Mouse (Mus musculus): Measurements from ENCODE around the gene Trib2. TPM values are rescaled to one million over a fixed set of nuclear protein-coding genes. Genes with fewer than 3 reads are reported as not detected.
A peak's percentile ranks its signal among the peaks of the same experiment; 100 is the strongest.

Trib2 gene
- polyA plus RNA-seq, 1 experiment from 2014 or later: 54.8 TPM

DNA sequence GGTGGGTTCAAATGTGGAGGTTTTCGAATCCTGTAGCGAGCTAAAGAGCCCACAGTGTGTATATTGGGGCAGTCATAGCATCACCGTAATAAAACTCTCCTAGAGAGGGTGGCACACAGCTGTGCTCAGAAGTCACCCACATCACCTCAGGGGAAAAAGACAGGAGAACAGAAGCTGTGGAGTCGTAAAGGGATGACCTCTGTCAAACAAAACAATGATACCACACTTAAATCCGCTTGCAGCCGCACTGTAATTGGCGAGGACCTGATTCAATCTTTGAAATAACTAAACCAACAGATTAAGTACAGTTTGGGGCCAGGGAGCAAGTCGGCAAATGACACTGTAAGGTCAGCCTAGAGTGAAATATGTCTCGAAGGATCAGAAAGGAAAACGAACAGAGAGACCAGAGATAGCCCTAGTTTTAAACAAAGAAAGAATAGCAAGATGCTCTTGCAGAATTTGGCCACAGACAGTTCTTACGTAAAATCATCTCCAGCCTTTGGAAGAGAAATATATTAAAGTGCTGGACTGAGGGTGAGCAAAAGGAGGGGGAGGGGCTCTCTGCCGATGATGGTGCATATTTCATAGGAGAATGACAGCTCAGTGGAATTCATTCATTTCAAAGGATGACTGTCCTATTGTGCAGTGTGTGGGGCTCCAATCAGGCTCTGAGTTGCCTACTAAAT, 3.4 kb downstream of the Trib2 start:
- 8% methylated on average over 12 of the region's 12 CpGs for WGBS
- Histone ChIP-seq H3K9me3 (replicated peaks) (no peaks in the 10 kb centered on the region), H3K9ac (peak overlapping the region; percentile 84), H3K27me3 (no peaks in the 10 kb centered on the region), H3K4me2 (peak overlapping the region; percentile 83), H3K36me3 (peaks cover 16% of the 10 kb centered on the region), H3K4me3 (replicated peaks) (peak overlapping the region; percentile 81), H3K4me1 (peaks cover 42% of the 10 kb centered on the region), H3K27ac (peak overlapping the region; percentile 97)
- no peak for ATAC-seq (replicated peaks; ENCODE audit: low FRiP score)

DNA sequence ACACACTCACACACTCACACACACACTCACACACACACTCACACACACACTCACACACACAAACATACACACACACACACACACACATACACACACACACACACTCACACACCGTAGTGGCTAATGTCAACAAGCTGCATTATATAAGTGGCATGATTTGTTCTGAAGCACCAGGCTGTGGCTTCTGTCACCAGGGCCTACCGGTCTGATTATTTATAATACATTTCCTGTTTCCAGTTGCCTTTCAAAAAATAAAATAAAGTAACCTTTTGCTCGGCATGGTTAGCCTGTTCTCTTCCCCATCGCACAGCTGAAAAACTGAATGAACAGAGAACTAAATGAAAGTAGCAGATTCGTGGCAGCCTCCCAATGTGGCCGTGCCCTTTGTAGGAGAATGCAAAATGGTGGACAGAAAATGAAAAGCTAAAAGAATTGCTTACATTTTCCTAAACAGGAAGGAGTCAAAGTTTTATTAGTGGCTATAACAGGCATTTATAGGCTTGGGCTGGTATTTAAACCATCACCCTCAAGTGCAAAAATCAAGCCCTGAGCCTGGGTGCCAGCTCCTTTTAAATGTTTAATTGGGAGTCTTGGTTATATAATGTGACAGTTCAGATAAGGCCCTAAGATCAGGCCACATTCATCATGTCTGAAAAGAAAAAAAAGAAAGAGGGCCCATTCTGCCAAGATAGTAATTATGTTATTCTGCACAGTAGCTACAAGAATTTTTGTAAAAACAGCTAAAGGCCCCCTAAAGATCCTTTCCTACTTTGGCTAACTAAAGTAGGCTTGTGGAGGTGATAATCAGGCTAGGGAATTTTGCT, 4.4 kb downstream of the Trib2 start:
- no peak for ATAC-seq (replicated peaks; ENCODE audit: low FRiP score)
- Histone ChIP-seq H3K4me2 (peak overlapping the region; percentile 83), H3K27ac (peak overlapping the region; percentile 97), H3K9ac (0 out of 2 replicates have a peak overlapping the region, but pooled peaks have one; percentile 18), H3K36me3 (peaks cover 25% of the 10 kb centered on the region), H3K9me3 (replicated peaks) (no peaks in the 10 kb centered on the region), H3K4me3 (replicated peaks) (peak overlapping the region; percentile 81), H3K27me3 (no peaks in the 10 kb centered on the region), H3K4me1 (peaks cover 39% of the 10 kb centered on the region)
- WGBS: 24% methylated on average over 6 of the region's 6 CpGs

DNA sequence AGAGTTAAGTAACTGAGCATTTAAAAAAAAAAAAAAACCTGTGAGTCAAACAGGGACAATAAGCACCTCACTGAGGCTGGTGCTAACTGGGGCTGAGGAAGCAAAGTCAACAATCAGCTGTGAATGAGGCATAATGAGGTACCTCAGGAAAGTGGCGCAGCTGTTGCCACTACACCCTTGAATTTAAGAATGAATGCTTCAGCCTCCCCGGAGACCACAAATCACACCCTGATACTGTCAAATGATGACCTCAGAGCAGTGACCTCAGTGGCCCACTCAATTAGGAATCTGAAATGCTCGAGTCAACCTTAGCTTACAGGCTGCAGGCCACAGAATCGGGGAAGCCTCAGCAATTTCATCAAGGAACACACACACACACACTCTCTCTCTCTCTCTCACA, 5.0 kb downstream of the Trib2 start:
- peak overlapping the region; percentile 83 for H3K4me2 ChIP-seq
- peak overlapping the region; percentile 81 for H3K4me3 ChIP-seq (replicated peaks)
- WGBS: 18% methylated on average over 4 of the region's 4 CpGs
- no peak overlapping the region for H3K9ac ChIP-seq
- H3K4me1 ChIP-seq: peaks cover 36% of the 10 kb centered on the region
- no peaks in the 10 kb centered on the region for H3K27me3 ChIP-seq
- no peak for ATAC-seq (replicated peaks; ENCODE audit: low FRiP score)
- peaks cover 32% of the 10 kb centered on the region for H3K36me3 ChIP-seq
- peak overlapping the region; percentile 97; the same call in 1 of the 2 replicates for H3K27ac ChIP-seq
- no peaks in the 10 kb centered on the region for H3K9me3 ChIP-seq (replicated peaks)

DNA sequence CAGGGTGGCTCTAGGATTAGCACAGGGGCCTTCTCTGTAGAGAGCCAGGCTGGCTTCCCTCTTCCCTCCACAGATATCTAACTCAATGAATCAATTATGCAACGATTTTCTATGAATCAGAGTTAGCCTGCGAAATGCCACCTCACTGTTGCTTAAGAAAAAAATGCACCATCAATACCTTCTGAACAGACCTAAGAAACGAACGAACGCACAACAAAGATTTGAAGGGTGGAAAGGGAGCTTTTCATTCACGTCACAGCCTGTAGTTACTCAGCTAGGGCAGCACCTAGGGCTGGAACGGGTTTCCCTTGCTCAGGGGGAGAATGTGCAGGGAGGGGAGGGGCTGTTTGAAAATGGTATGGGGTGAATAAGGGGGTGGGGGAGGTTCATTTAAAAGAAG, 5.8 kb downstream of the Trib2 start:
- ATAC-seq (replicated peaks; ENCODE audit: low FRiP score): no peak
- 51% methylated on average over 7 of the region's 7 CpGs for WGBS

DNA sequence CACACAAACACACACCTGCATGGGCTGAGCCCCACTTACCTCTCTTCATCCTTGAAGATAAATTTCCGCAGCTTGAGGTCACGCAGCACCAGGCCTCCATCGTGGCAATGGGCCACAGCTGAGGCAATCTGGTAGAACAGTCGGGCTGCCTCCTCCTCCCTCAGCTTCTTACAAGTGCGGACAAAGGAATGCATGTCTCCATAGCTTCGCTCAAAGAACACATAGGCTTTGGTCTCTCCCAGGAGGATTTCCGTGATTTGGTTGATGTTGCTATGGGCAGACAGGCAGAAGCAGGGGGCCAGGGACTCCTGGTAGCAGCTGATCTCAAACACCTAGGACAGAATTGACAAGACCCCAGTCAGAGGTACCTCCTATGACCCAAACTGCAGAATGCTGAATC, 7.1 kb downstream of the Trib2 start:
- Histone ChIP-seq H3K4me3 (replicated peaks) (no peak overlapping the region), H3K9ac (no peak overlapping the region), H3K27ac (no peak overlapping the region), H3K27me3 (no peaks in the 10 kb centered on the region), H3K9me3 (replicated peaks) (no peaks in the 10 kb centered on the region), H3K4me2 (no peak overlapping the region), H3K4me1 (peaks cover 51% of the 10 kb centered on the region), H3K36me3 (peaks cover 52% of the 10 kb centered on the region)
- no peak for ATAC-seq (replicated peaks; ENCODE audit: low FRiP score)
- 85% methylated on average over 7 of the region's 7 CpGs for WGBS

More for the DNA sequence above, 5.8 kb downstream of the Trib2 start:
- H3K4me2 ChIP-seq: peak overlapping the region; percentile 83
- no peaks in the 10 kb centered on the region for H3K27me3 ChIP-seq
- no peak overlapping the region for H3K27ac ChIP-seq
- H3K9me3 ChIP-seq (replicated peaks): no peaks in the 10 kb centered on the region
- peak overlapping the region; percentile 81; the same call in 1 of the 2 replicates for H3K4me3 ChIP-seq (replicated peaks)
- no peak overlapping the region for H3K9ac ChIP-seq
- H3K4me1 ChIP-seq: peaks cover 39% of the 10 kb centered on the region
- peaks cover 40% of the 10 kb centered on the region for H3K36me3 ChIP-seq

DNA sequence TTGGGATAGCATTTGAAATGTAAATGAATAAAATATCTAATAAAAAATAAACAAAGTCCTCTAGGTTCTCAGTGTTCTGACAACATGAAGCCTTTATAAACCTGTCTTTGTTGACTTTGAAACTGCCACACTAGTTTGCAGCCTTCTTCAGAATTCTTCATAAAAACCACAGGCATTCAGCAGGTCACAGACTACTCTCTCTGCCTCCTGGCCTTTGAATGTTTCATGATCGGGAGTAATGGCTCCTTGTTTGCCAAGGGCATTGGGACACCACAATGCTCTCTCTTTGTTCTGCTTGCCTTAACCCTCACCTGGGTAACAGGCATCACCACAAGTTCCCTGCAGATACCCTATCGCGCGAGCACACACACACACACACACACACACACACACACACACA, 7.5 kb downstream of the Trib2 start:
- Histone ChIP-seq H3K4me2 (no peak overlapping the region), H3K36me3 (peaks cover 56% of the 10 kb centered on the region), H3K27ac (no peak overlapping the region), H3K4me1 (peaks cover 51% of the 10 kb centered on the region), H3K4me3 (replicated peaks) (no peak overlapping the region), H3K9me3 (replicated peaks) (no peaks in the 10 kb centered on the region), H3K9ac (no peak overlapping the region), H3K27me3 (no peaks in the 10 kb centered on the region)
- 90% methylated on average over 4 of the region's 4 CpGs for WGBS
- no peak for ATAC-seq (replicated peaks; ENCODE audit: low FRiP score)

DNA sequence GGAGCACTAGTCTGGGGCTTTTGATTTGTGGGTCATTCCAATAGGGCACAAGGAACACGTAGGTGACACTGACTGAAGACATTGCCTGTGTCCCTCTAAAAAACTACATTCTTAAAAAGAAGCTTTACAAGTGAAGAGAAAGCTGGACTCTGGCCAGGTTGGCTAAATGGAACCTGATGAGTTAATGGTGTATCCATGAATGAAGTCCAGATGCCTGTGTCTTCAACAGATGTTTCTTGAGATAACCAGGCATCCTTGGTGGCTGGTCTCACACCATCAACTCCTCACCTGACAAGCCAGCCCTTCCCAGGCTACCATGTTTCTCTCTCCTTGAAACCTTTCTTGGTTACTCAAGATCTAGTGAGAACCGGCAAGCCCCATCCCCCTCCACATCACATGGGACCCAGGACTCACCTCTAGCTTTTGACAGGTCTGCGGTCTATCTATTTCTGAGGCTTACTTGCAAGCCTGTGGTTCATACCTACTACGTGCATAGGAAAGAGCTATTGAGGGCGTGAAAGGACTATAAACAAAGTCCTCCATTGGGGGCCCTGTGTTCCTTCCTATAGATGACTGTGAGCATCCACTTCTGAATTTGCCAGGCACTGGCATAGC, 8.4 kb downstream of the Trib2 start:
- Histone ChIP-seq H3K4me2 (no peak overlapping the region), H3K9ac (no peak overlapping the region), H3K36me3 (peaks cover 65% of the 10 kb centered on the region), H3K4me3 (replicated peaks) (no peak overlapping the region), H3K4me1 (peaks cover 49% of the 10 kb centered on the region), H3K9me3 (replicated peaks) (no peaks in the 10 kb centered on the region), H3K27me3 (no peaks in the 10 kb centered on the region), H3K27ac (no peak overlapping the region)
- ATAC-seq (replicated peaks; ENCODE audit: low FRiP score): no peak
- WGBS: 92% methylated on average over 5 of the region's 5 CpGs

DNA sequence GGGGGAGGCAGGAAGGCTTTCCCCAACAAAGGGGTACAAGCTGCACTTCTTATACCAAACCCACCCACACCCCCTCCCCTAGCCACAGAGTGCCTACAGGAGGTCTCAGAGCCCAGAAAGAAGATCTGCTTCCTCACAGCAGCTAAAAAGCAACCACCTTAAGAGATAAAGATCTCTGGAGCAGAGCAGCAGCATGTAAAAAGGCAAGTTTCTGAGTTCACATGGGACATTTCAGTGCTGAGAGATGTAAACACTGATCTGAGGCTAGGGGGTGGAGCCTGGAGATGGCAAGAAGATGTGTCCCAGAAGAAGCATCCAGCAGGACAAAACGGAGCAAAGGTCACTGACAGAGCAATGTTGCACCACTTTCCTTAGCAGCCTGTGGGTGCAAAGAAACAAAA, 11.8 kb downstream of the Trib2 start:
- H3K4me3 ChIP-seq (replicated peaks): no peak overlapping the region
- 23% methylated on average over 1 of the region's 1 CpGs for WGBS
- no peaks in the 10 kb centered on the region for H3K9me3 ChIP-seq (replicated peaks)
- no peak overlapping the region for H3K9ac ChIP-seq
- no peak overlapping the region for H3K27ac ChIP-seq
- H3K4me2 ChIP-seq: no peak overlapping the region
- H3K27me3 ChIP-seq: no peaks in the 10 kb centered on the region
- H3K4me1 ChIP-seq: peaks cover 41% of the 10 kb centered on the region
- no peak for ATAC-seq (replicated peaks; ENCODE audit: low FRiP score)
- peaks cover 96% of the 10 kb centered on the region for H3K36me3 ChIP-seq

DNA sequence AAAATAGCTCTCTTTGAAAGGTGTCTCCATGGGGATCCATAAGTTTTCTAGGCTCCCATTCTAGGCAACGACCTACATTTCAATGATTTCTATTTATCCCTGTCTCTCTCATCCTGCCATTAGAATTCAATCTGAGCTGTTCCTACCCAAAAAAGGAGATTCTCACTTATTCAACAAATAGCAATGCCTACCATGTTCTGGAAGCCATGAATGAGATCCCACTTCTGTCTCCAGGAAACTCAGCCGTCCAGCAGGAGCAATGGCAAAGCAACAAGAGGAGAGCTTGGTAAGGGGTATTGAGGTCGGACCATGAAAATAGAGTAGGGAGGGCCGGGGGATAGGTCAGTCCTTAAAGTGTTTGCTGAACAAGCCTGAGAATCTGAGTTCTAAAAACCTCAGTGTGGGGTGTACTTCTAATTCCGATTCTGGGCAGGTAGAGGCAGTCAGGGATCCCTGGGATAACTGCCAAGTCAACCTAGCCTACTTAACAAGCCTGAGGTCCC, 12.7 kb downstream of the Trib2 start:
- ATAC-seq (replicated peaks; ENCODE audit: low FRiP score): no peak
- no peaks in the 10 kb centered on the region for H3K27me3 ChIP-seq
- no peak overlapping the region for H3K4me3 ChIP-seq (replicated peaks)
- H3K4me2 ChIP-seq: no peak overlapping the region
- H3K36me3 ChIP-seq: peaks cover 96% of the 10 kb centered on the region
- 80% methylated on average over 5 of the region's 5 CpGs for WGBS
- no peaks in the 10 kb centered on the region for H3K9me3 ChIP-seq (replicated peaks)
- no peak overlapping the region for H3K9ac ChIP-seq
- H3K27ac ChIP-seq: no peak overlapping the region
- peaks cover 39% of the 10 kb centered on the region for H3K4me1 ChIP-seq

DNA sequence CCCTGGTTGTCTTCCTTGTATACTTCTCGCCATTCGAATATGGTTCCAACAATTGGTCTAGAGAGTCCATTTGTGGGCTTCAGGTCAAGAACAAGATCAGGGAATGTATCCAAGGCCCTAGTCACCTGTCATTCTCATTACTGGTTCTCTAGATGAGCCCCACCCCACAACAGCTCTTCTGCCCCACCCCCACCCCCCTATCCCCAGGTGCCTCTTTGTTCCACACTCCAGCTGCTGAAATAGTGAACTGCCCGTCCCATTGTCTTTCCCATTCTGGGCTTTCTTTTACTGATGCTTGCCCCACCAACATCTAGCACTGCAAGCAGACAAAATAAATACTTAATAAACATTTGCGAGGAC, 15.2 kb downstream of the Trib2 start:
- Histone ChIP-seq H3K9ac (no peak overlapping the region), H3K27ac (no peak overlapping the region), H3K9me3 (replicated peaks) (no peaks in the 10 kb centered on the region), H3K4me2 (no peak overlapping the region), H3K36me3 (peaks cover 96% of the 10 kb centered on the region), H3K4me1 (peaks cover 39% of the 10 kb centered on the region), H3K27me3 (no peaks in the 10 kb centered on the region), H3K4me3 (replicated peaks) (no peak overlapping the region)
- no peak for ATAC-seq (replicated peaks; ENCODE audit: low FRiP score)
- 85% methylated on average over 4 of the region's 4 CpGs for WGBS

DNA sequence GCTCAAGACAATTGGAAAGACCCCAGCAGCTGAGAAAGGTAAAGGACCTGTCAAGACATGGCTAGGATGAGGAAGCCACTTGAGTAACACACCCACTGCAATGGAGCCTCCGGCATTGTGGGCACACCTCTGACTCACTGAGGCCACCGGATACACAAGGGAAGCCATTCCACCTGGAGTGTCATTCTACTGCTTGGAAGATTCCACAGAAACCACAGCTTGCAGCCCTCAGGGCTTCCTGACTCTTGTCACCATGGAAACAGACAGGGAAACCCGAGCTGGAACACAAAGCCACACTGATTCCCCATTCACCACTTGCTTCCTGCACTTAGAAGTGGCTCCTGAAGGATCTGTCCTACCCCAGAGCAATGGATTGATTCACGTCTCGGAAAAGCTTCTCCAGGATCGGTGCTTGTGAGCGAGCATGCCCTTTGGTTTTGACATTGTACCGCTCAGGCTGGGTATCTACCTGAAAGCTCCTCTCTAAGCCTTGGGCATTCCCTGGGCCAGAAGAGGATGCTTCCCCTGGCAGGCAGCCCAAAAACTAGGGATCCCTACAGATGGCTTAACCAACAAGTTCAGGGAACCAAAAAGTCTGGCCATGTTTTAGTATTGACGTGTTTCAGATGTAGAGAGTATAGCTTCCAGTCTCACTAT, 15.7 kb downstream of the Trib2 start:
- H3K27ac ChIP-seq: peak overlapping the region; percentile 55; the same call in 1 of the 2 replicates
- no peak overlapping the region for H3K9ac ChIP-seq
- WGBS: 59% methylated on average over 9 of the region's 9 CpGs
- peaks cover 38% of the 10 kb centered on the region for H3K4me1 ChIP-seq
- no peaks in the 10 kb centered on the region for H3K27me3 ChIP-seq
- H3K36me3 ChIP-seq: peaks cover 96% of the 10 kb centered on the region
- H3K4me3 ChIP-seq (replicated peaks): no peak overlapping the region
- H3K9me3 ChIP-seq (replicated peaks): no peaks in the 10 kb centered on the region
- H3K4me2 ChIP-seq: no peak overlapping the region
- peak; percentile 63 for ATAC-seq (replicated peaks; ENCODE audit: low FRiP score)

Data from kidney, embryonic 15.5 days (tissue).